Mouse (Mus musculus): ENCODE data around the gene Clec2g. TPM values are rescaled to one million over a fixed set of nuclear protein-coding genes. Genes with fewer than 3 reads are reported as not detected.
"Not testable (repeated sequence)": the region's sequence is repeated elsewhere in the genome, so short reads cannot be mapped to it uniquely, and the experiment has no call there.

The Clec2g gene
- polyA plus RNA-seq (2015; fragmentation: Nextera tagmentation; extraction: Ambion mirVana): 3.6 and 3.8 TPM in 2 replicates

DNA sequence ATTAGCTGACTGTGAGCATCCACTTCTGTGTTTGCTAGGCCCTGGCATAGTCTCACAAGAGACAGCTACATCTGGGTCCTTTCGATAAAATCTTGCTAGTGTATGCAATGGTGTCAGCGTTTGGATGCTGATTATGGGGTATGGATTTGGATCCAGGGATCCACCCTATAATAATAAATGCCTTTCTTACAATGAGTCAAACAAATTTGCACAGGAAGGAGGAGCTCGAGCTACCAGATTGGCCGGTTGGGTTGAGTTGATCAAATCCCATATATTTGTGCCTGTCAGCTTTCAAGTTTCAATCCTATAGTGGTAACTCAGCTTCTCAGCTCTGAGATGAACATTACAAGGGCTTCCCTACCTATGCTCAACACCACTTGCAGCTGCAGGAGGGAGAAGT is at the start of gene Clec2g:
Gene Clec2g (plus strand): TSS at position 301 of the 400 bp plus-strand sequence.
- H3K4me3 ChIP-seq (ENCODE audit: low read depth, low read length); H3K4me2 ChIP-seq (replicated peaks; ENCODE audit: low read depth); H3K9me3 ChIP-seq (ENCODE audit: control insufficient read depth, low read length); H3K4me1 ChIP-seq (replicated peaks; ENCODE audit: control insufficient read depth, insufficient read depth); H3K9ac ChIP-seq (ENCODE audit: low read length); ATAC-seq (ENCODE audit: low FRiP score, low TSS enrichment); H3K27me3 ChIP-seq (ENCODE audit: control insufficient read depth, insufficient read depth, low read length); H3K36me3 ChIP-seq (ENCODE audit: control insufficient read depth, insufficient read depth, low read length); DNase-seq (ENCODE audit: low spot score): not testable (repeated sequence)
- WGBS: 66% methylated on average over 4 of the region's 4 CpGs
- peak within 1 kb of the TSS; percentile 58; the same call in 1 of the 2 replicates for H3K27ac ChIP-seq (replicated peaks)

DNA sequence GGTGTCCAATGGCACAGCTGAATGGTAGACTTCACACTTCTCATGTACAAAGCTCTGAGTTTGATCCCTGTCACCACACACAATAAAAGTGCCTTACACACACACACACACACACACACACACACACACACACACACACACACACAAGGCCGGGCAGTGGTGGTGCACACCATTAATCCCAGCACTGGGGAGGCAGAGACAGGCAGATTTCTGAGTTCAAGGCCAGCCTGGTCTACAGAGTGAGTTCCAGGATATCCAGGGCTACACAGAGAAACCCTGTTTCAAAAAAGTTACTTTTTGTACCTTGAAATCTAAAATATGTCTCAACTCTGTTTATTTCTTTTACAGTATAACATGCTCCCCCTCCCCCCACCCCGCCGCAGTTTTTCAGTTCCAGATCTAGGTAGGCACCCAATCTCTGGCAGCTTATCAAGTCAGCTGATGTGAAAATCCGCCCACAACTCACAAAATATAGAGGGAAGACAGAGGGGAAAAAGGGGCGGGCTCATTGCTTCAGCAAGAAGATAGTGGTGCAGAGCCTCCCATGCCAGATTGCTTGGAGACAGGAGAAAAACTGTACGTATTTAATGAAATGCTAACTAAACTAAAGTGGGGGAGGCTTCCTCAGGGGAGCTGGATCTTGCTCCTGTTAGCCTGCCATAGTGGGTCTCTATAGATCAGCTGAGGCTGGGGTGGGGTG is 46.9 kb upstream of the Clec2g start, which contains the start of gene Clec2i:
Gene Clec2i (plus strand): TSS at position 498 of the 700 bp plus-strand sequence.
- not testable (repeated sequence) for H3K27ac ChIP-seq (replicated peaks); ATAC-seq (ENCODE audit: low FRiP score, low TSS enrichment); H3K9ac ChIP-seq (ENCODE audit: low read length); H3K36me3 ChIP-seq (ENCODE audit: control insufficient read depth, insufficient read depth, low read length); H3K4me2 ChIP-seq (replicated peaks; ENCODE audit: low read depth); H3K9me3 ChIP-seq (ENCODE audit: control insufficient read depth, low read length); H3K27me3 ChIP-seq (ENCODE audit: control insufficient read depth, insufficient read depth, low read length); H3K4me1 ChIP-seq (replicated peaks; ENCODE audit: control insufficient read depth, insufficient read depth); DNase-seq (ENCODE audit: low spot score); H3K4me3 ChIP-seq (ENCODE audit: low read depth, low read length)
- WGBS: 81% methylated on average over 5 of the region's 6 CpGs

DNA sequence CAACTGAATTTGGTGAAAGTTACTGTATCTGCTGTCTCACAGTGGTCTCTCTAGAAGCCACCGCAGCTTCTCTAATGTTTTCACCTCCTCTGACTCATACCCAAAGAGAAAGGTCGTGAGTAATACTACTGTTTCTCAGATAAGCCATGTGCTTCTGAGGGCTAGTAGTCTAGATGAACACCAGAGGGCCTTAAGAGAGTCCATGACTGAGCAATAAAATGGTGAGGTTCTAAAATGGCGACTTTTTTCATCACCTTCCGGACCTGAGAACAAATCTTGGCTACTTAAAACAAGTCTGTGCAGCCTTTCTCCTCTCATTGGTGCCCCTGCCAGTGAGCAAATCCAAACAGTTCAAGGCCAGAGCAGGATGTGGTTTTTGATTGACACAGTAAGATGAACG is 45.3 kb upstream of the Clec2g start:
- H3K27ac ChIP-seq (replicated peaks): no peak overlapping the region
- H3K9ac ChIP-seq (ENCODE audit: low read length): no peak overlapping the region
- H3K9me3 ChIP-seq (ENCODE audit: control insufficient read depth, low read length): no peaks in the 10 kb centered on the region
- no peak overlapping the region for H3K4me2 ChIP-seq (replicated peaks; ENCODE audit: low read depth)
- WGBS: 65% methylated on average over 5 of the region's 5 CpGs
- no peaks in the 10 kb centered on the region for H3K36me3 ChIP-seq (ENCODE audit: control insufficient read depth, insufficient read depth, low read length)
- TF ChIP-seq EP300 (optimal IDR thresholded peaks at IDR 0.05): no peak
- TF ChIP-seq CTCF (IDR thresholded peaks at IDR 0.05; ENCODE audit: low read depth): 0 out of 2 replicates have a peak, but pooled peaks have one; percentile 9
- no peak for ATAC-seq (ENCODE audit: low FRiP score, low TSS enrichment)
- H3K4me1 ChIP-seq (replicated peaks; ENCODE audit: control insufficient read depth, insufficient read depth): no peaks in the 10 kb centered on the region
- no peak for DNase-seq (ENCODE audit: low spot score)
- H3K4me3 ChIP-seq (ENCODE audit: low read depth, low read length): no peak overlapping the region
- H3K27me3 ChIP-seq (ENCODE audit: control insufficient read depth, insufficient read depth, low read length): no peaks in the 10 kb centered on the region

DNA sequence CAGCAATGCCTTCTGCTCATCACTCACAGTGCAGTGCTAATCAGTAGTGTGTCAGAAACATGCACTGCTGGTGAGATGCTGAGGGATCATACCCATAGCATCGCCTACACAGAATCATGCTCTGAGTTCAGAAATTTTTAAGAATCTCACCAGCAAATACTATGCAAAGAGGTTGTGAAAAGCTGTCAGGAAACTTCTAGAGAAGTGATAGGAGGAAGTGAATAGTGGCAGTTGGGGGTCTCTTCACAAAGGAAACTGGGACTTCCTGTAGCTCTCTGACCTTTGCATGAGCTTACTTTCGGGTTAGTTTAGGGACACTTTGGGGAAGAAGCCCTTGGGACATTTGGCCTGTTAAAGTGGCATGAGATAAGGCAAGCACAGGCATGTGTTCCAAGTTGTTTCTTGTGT is 43.2 kb upstream of the Clec2g start, which contains the start of gene BC035044:
Gene BC035044 (minus strand): TSS at position 179 of the 408 bp plus-strand sequence.
- Histone ChIP-seq H3K4me2 (replicated peaks; ENCODE audit: low read depth) (no peak within 1 kb of the TSS), H3K9me3 (ENCODE audit: control insufficient read depth, low read length) (no peaks in the 10 kb centered on the region), H3K27me3 (ENCODE audit: control insufficient read depth, insufficient read depth, low read length) (no peaks in the 10 kb centered on the region), H3K36me3 (ENCODE audit: control insufficient read depth, insufficient read depth, low read length) (no peaks in the 10 kb centered on the region), H3K4me3 (ENCODE audit: low read depth, low read length) (no peak within 1 kb of the TSS), H3K9ac (ENCODE audit: low read length) (no peak within 1 kb of the TSS), H3K4me1 (replicated peaks; ENCODE audit: control insufficient read depth, insufficient read depth) (no peaks in the 10 kb centered on the region), H3K27ac (replicated peaks) (no peak within 1 kb of the TSS)
- TF ChIP-seq CTCF (IDR thresholded peaks at IDR 0.05; ENCODE audit: low read depth) (no peak), EP300 (optimal IDR thresholded peaks at IDR 0.05) (no peak)
- 77% methylated on average over 2 of the region's 2 CpGs for WGBS
- ATAC-seq (ENCODE audit: low FRiP score, low TSS enrichment) (no peak), DNase-seq (ENCODE audit: low spot score) (no peak)

DNA sequence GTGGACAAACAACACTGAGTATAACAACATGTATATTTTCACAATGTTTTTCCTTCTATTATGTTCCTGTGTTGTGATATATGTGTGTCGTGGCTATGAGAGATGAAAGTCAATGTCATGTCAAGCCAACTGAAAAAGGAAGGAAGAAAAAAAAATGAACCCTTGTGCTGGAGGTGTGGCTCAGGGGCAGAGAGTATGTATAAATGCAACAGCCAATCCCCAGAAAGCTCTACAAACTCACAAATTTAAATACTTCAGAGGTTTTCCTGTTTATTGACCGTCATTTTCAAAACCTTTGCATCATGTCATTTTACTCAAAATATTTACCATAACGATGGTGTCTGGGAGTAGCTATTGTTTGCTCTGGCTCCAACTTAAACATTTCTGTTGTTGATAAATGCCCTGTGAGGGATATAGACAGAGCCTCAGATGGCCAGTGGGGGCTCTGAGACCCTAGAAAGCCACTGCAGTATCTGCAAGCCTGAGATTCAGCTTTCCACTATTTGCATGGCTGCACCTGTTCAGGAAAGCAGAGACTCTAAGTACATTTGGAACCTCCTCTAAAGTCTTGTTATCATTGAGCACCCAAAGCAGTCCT is 38.7 kb upstream of the Clec2g start:
- Histone ChIP-seq H3K9me3 (ENCODE audit: control insufficient read depth, low read length) (no peaks in the 10 kb centered on the region), H3K4me1 (replicated peaks; ENCODE audit: control insufficient read depth, insufficient read depth) (no peaks in the 10 kb centered on the region), H3K9ac (ENCODE audit: low read length) (no peak overlapping the region), H3K27me3 (ENCODE audit: control insufficient read depth, insufficient read depth, low read length) (no peaks in the 10 kb centered on the region), H3K36me3 (ENCODE audit: control insufficient read depth, insufficient read depth, low read length) (no peaks in the 10 kb centered on the region), H3K4me3 (ENCODE audit: low read depth, low read length) (no peak overlapping the region), H3K27ac (replicated peaks) (no peak overlapping the region), H3K4me2 (replicated peaks; ENCODE audit: low read depth) (no peak overlapping the region)
- no peak for ATAC-seq (ENCODE audit: low FRiP score, low TSS enrichment)
- DNase-seq (ENCODE audit: low spot score): no peak
- 56% methylated on average over 3 of the region's 3 CpGs for WGBS
- TF ChIP-seq EP300 (optimal IDR thresholded peaks at IDR 0.05) (no peak), CTCF (IDR thresholded peaks at IDR 0.05; ENCODE audit: low read depth) (no peak)

- no peak overlapping the region for H3K4me2 ChIP-seq (replicated peaks; ENCODE audit: low read depth)
- H3K4me3 ChIP-seq (ENCODE audit: low read depth, low read length): no peak overlapping the region
- no peaks in the 10 kb centered on the region for H3K36me3 ChIP-seq (ENCODE audit: control insufficient read depth, insufficient read depth, low read length)
- H3K9ac ChIP-seq (ENCODE audit: low read length): no peak overlapping the region
- DNase-seq (ENCODE audit: low spot score) (no peak), ATAC-seq (ENCODE audit: low FRiP score, low TSS enrichment) (no peak; the same call in 1 of the 2 replicates)
- TF ChIP-seq EP300 (optimal IDR thresholded peaks at IDR 0.05): no peak
- TF ChIP-seq CTCF (IDR thresholded peaks at IDR 0.05; ENCODE audit: low read depth): peak; percentile 12; the same call in 1 of the 2 replicates
- no peaks in the 10 kb centered on the region for H3K27me3 ChIP-seq (ENCODE audit: control insufficient read depth, insufficient read depth, low read length)
- WGBS: 83% methylated on average over 2 of the region's 2 CpGs
- H3K9me3 ChIP-seq (ENCODE audit: control insufficient read depth, low read length): no peaks in the 10 kb centered on the region
- no peaks in the 10 kb centered on the region for H3K4me1 ChIP-seq (replicated peaks; ENCODE audit: control insufficient read depth, insufficient read depth)
- no peak overlapping the region for H3K27ac ChIP-seq (replicated peaks)
These were observed 34.1 kb upstream of the Clec2g start for GRCm38 (mm10) chr6:128900044-128900443.

DNA sequence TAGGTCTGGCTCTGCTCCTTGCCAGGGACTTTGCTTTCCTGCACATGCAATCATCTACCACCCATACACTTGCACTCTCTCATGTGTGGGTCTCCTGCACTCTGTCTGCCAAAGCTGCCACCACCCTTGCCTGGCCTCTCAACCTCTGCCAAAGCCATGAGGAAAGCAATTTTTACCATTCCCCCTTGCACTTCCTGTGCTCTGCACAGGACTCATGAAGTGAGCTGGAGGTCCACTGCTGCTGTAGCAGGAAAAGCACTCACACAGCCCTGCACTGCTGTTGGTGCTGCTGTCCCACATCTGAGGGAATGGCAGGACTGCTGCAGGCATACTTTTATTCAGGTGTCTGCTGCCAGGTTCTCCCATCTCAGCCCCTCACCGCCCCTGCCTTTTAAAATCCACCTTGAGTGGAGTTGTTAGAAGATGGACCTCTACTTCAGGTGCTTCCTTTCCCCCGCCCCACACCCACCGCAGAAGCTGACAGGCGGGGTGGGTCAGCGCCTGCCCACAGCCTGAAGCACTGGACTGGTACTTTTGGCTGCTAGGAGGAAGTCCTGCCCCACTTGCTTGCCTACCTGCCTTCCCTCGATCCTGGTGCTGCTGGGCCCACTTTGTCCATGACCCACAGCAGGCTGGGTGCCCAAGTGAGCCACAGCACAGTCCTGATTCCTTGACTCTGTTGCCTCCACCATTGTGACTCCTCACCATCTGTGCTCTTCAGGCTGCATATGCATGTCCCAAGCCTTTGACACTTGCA is 33.2 kb upstream of the Clec2g start:
- not testable (repeated sequence) for ATAC-seq (ENCODE audit: low FRiP score, low TSS enrichment); H3K4me3 ChIP-seq (ENCODE audit: low read depth, low read length); H3K27me3 ChIP-seq (ENCODE audit: control insufficient read depth, insufficient read depth, low read length); H3K4me2 ChIP-seq (replicated peaks; ENCODE audit: low read depth); H3K9ac ChIP-seq (ENCODE audit: low read length); DNase-seq (ENCODE audit: low spot score); H3K36me3 ChIP-seq (ENCODE audit: control insufficient read depth, insufficient read depth, low read length); H3K9me3 ChIP-seq (ENCODE audit: control insufficient read depth, low read length); H3K4me1 ChIP-seq (replicated peaks; ENCODE audit: control insufficient read depth, insufficient read depth); H3K27ac ChIP-seq (replicated peaks)
- 93% methylated on average over 6 of the region's 6 CpGs for WGBS
